8 mouse cellular contexts compared by ENCODE assay signal in the genomic region with DNA sequence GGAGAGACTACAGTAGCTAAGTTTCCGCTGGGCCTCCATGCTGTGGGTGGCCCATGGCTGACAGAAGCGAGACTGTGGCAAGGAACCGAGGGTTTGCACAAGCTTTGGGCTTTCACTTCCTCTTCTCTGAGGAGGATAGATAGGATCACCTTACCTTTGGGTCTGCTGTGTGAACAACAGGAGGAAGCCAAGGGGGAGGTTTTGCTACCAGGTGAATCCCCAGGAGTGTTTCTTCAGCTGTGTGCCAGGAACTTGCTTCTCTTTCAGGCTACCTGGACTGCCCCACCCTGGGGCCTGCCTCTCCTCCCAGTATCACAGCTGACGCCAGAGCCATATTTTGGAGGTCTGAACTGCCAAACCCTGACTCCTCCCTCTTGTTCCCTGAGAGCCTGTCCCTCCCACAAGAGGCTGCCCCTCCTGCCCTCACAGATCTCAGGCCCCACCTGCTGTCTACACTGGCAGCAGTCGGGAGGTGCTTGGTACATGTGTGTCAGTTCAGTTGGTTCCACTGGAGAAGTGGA. TPM values are rescaled to one million over a fixed set of nuclear protein-coding genes. Genes with fewer than 3 reads are reported as not detected.
A peak's percentile ranks its signal among the peaks of the same experiment; 100 is the strongest.
DNase-seq lines count a peak whose midpoint lies in the region; ATAC-seq lines count a peak whose summit lies in the region.

No protein-coding gene starts in this region.

- peak overlapping the region; percentile 94 for H3K27ac ChIP-seq in midbrain, embryonic 11.5 days (ENCODE audit: low read depth, low read length)
- H3K27ac ChIP-seq in midbrain, embryonic 16.5 days (ENCODE audit: low read length) = no peak overlapping the region
- peak overlapping the region; percentile 42 for H3K27ac ChIP-seq in intestine, embryonic 15.5 days
- peak overlapping the region; percentile 68 for H3K27ac ChIP-seq in liver, embryonic 16.5 days (ENCODE audit: low read length)

- H3K36me3 ChIP-seq in midbrain, embryonic 11.5 days (ENCODE audit: control insufficient read depth, insufficient read depth, low read length) = no peaks in the 10 kb centered on the region
- no peaks in the 10 kb centered on the region for H3K36me3 ChIP-seq in midbrain, embryonic 16.5 days (ENCODE audit: control insufficient read depth, insufficient read depth, low read length)
- H3K36me3 ChIP-seq in intestine, embryonic 15.5 days = no peaks in the 10 kb centered on the region
- no peaks in the 10 kb centered on the region for H3K36me3 ChIP-seq in liver, embryonic 16.5 days (ENCODE audit: control insufficient read depth, insufficient read depth)

- H3K27me3 ChIP-seq in midbrain, embryonic 11.5 days (ENCODE audit: control insufficient read depth, insufficient read depth, low read length) = no peaks in the 10 kb centered on the region
- no peaks in the 10 kb centered on the region for H3K27me3 ChIP-seq in midbrain, embryonic 16.5 days (ENCODE audit: control insufficient read depth, insufficient read depth, low read depth, low read length)
- no peaks in the 10 kb centered on the region for H3K27me3 ChIP-seq in intestine, embryonic 15.5 days (replicated peaks)
- no peaks in the 10 kb centered on the region for H3K27me3 ChIP-seq in liver, embryonic 16.5 days (ENCODE audit: control insufficient read depth, insufficient read depth, low read depth, low read length)

- DNase-seq in midbrain, embryonic 11.5 days (ENCODE audit: low spot score, missing footprints) = peak; percentile 87
- DNase-seq in spleen, adult 12 weeks (ENCODE audit: low spot score) = peak; percentile 50
- DNase-seq in testis, postnatal 14 days (ENCODE audit: low spot score) = no peak

- H3K9me3 ChIP-seq in midbrain, embryonic 11.5 days (ENCODE audit: control insufficient read depth, low read length) = no peaks in the 10 kb centered on the region
- H3K9me3 ChIP-seq in midbrain, embryonic 16.5 days (replicated peaks; ENCODE audit: control insufficient read depth, low read length, poor library complexity, severe bottlenecking) = no peaks in the 10 kb centered on the region
- H3K9me3 ChIP-seq in intestine, embryonic 15.5 days = no peaks in the 10 kb centered on the region
- no peaks in the 10 kb centered on the region for H3K9me3 ChIP-seq in liver, embryonic 16.5 days (replicated peaks; ENCODE audit: control insufficient read depth, low read length)

- H3K9ac ChIP-seq in midbrain, embryonic 11.5 days (ENCODE audit: low read length) = peak overlapping the region; percentile 9; the same call in 1 of the 2 replicates
- H3K9ac ChIP-seq in midbrain, embryonic 16.5 days (ENCODE audit: low read depth, low read length) = no peak overlapping the region
- H3K9ac ChIP-seq in intestine, embryonic 15.5 days = no peak overlapping the region
- H3K9ac ChIP-seq in liver, embryonic 16.5 days (ENCODE audit: low read depth, low read length) = no peak overlapping the region; the same call in 1 of the 2 replicates

- no peak; the same call in 1 of the 2 replicates for ATAC-seq in midbrain, embryonic 11.5 days (ENCODE audit: low FRiP score)
- no peak for ATAC-seq in midbrain, embryonic 16.5 days
- peak; percentile 72 for ATAC-seq in erythroblast, adult 5-6 weeks (replicated peaks; ENCODE audit: low FRiP score, poor library complexity, severe bottlenecking)
- peak; percentile 66 for ATAC-seq in intestine, embryonic 15.5 days
- peak; percentile 69 for ATAC-seq in liver, embryonic 16.5 days (ENCODE audit: low read depth)
- no peak for ATAC-seq in frontal cortex, adult (ENCODE audit: low TSS enrichment)

- no peak overlapping the region for H3K4me3 ChIP-seq in midbrain, embryonic 11.5 days (ENCODE audit: low read depth, low read length)
- no peak overlapping the region for H3K4me3 ChIP-seq in midbrain, embryonic 16.5 days (ENCODE audit: low read depth, low read length)
- H3K4me3 ChIP-seq in intestine, embryonic 15.5 days (replicated peaks) = no peak overlapping the region
- no peak overlapping the region for H3K4me3 ChIP-seq in liver, embryonic 16.5 days (ENCODE audit: low read depth, low read length)

- H3K4me2 ChIP-seq in midbrain, embryonic 11.5 days = no peak overlapping the region
- no peak overlapping the region for H3K4me2 ChIP-seq in midbrain, embryonic 16.5 days (ENCODE audit: low read length)
- no peak overlapping the region for H3K4me2 ChIP-seq in intestine, embryonic 15.5 days (replicated peaks)
- peak overlapping the region; percentile 25; the same call in 1 of the 2 replicates for H3K4me2 ChIP-seq in liver, embryonic 16.5 days (ENCODE audit: low read depth, low read length)

- WGBS in midbrain, embryonic 11.5 days = 44% methylated on average over 5 of the region's 5 CpGs
- WGBS in midbrain, embryonic 16.5 days = 43% methylated on average over 5 of the region's 5 CpGs
- WGBS in intestine, embryonic 15.5 days = 36% methylated on average over 5 of the region's 5 CpGs
- 12% methylated on average over 5 of the region's 5 CpGs for whole genome bisulfite sequencing in liver, embryonic 16.5 days (ENCODE audit: insufficient replicate concordance)

- H3K4me1 ChIP-seq in midbrain, embryonic 11.5 days (ENCODE audit: control insufficient read depth, insufficient read depth, low read length) = peaks cover 73% of the 10 kb centered on the region
- H3K4me1 ChIP-seq in midbrain, embryonic 16.5 days (ENCODE audit: control insufficient read depth, insufficient read depth, low read length) = peaks cover 44% of the 10 kb centered on the region
- H3K4me1 ChIP-seq in intestine, embryonic 15.5 days (replicated peaks) = peaks cover 62% of the 10 kb centered on the region
- peaks cover 55% of the 10 kb centered on the region for H3K4me1 ChIP-seq in liver, embryonic 16.5 days (ENCODE audit: control insufficient read depth, low read depth, low read length)

RNA-seq across cellular contexts. Expression of a gene that starts 40.2 kb away (rescaled TPM):
- 349 and 357 TPM in 2 replicates for polyA plus RNA-seq in midbrain, embryonic 11.5 days (2014; fragmentation: Nextera tagmentation; extraction: Ambion mirVana)
- polyA plus RNA-seq in midbrain, embryonic 16.5 days (2015; fragmentation: Nextera tagmentation; extraction: Ambion mirVana) = 210 and 224 TPM in 2 replicates
- 20.3 and 31.3 TPM in 2 replicates for total RNA-seq in erythroblast, adult 5-6 weeks (2015; ENCODE audit: low replicate concordance)
- 17.6 and 24.5 TPM in 2 replicates for total RNA-seq in erythroblast, adult 5-6 weeks (2017; ENCODE audit: low replicate concordance)
- 520 and 568 TPM in 2 replicates for polyA plus RNA-seq in intestine, embryonic 15.5 days (2015; fragmentation: Nextera tagmentation; extraction: Ambion mirVana)
- polyA plus RNA-seq in liver, embryonic 16.5 days (2015; fragmentation: Nextera tagmentation; extraction: Ambion mirVana) = 204 and 221 TPM in 2 replicates

RNA-seq across cellular contexts. Expression of a gene that starts 50.4 kb away (rescaled TPM):
- polyA plus RNA-seq in midbrain, embryonic 11.5 days (2014; fragmentation: Nextera tagmentation; extraction: Ambion mirVana) = 25.6 and 31.3 TPM in 2 replicates
- polyA plus RNA-seq in midbrain, embryonic 16.5 days (2015; fragmentation: Nextera tagmentation; extraction: Ambion mirVana) = 15.0 and 15.8 TPM in 2 replicates
- 6.9 and 8.8 TPM in 2 replicates for total RNA-seq in erythroblast, adult 5-6 weeks (2015; ENCODE audit: low replicate concordance)
- 5.1 and 6.0 TPM in 2 replicates for total RNA-seq in erythroblast, adult 5-6 weeks (2017; ENCODE audit: low replicate concordance)
- polyA plus RNA-seq in intestine, embryonic 15.5 days (2015; fragmentation: Nextera tagmentation; extraction: Ambion mirVana) = 13.5 and 13.6 TPM in 2 replicates
- polyA plus RNA-seq in liver, embryonic 16.5 days (2015; fragmentation: Nextera tagmentation; extraction: Ambion mirVana) = 6.8 and 7.4 TPM in 2 replicates

Comparison
In these comparisons a context has a peak if more than half of its experiments do, and no peak if none do; other contexts are left out.
1. ATAC-seq: peak in erythroblast, adult 5-6 weeks (single experiment), intestine, embryonic 15.5 days (single experiment) and liver, embryonic 16.5 days (single experiment); none in midbrain, embryonic 11.5 days (single experiment), midbrain, embryonic 16.5 days (single experiment) and frontal cortex, adult (single experiment).